Mouse (Mus musculus) MEL (cell line): ENCODE data around the gene Camk1g. TPM values are rescaled to one million over a fixed set of nuclear protein-coding genes. Genes with fewer than 3 reads are reported as not detected.

Source experiments
- DNase-seq: peaks from one replicate; pipeline ENCODE4 v3.0.0; 2011; ENCODE audit warnings: low read depth, low spot score
- H3K27ac ChIP-seq: 2 replicates; pipeline ENCODE4 v1.5.1; 2012; ENCODE audit warnings: low read depth, mild to moderate bottlenecking, control low read depth, low read length, moderate library complexity; ENCODE audit not compliant: control insufficient read depth
- H3K27me3 ChIP-seq, 2 experiments: fragments of 150-350 bp in 1 of 2; sonication (generic) in 1 of 2; 2 replicates each; pipeline ENCODE4 v1.6.1; 2012; ENCODE audit warnings: low read length in 2 of 2, mild to moderate bottlenecking in 2 of 2, improper control_type of control experiment in 1 of 2, moderate library complexity in 1 of 2; ENCODE audit not compliant: insufficient read depth in 2 of 2, control insufficient read depth in 1 of 2
- H3K36me3 ChIP-seq, 2 experiments: 2 replicates each; pipeline ENCODE4 v1.6.1; 2012 to 2014; ENCODE audit warnings: low read length in 2 of 2, improper control_type of control experiment in 1 of 2, inconsistent platforms in 1 of 2, mild to moderate bottlenecking in 1 of 2; ENCODE audit not compliant: insufficient read depth in 2 of 2, control insufficient read depth in 1 of 2
- H3K4me1 ChIP-seq, 2 experiments: fragments of 150-350 bp in 1 of 2; sonication (generic) in 1 of 2; 2 replicates each; pipeline ENCODE4 v1.6.1; 2012; ENCODE audit warnings: low read length in 2 of 2, improper control_type of control experiment in 1 of 2, mild to moderate bottlenecking in 1 of 2; ENCODE audit not compliant: insufficient read depth in 2 of 2, control insufficient read depth in 1 of 2
- H3K4me3 ChIP-seq, 2 experiments: fragments of 150-350 bp in 1 of 2; sonication (generic) in 1 of 2; 2 replicates each; pipeline ENCODE4 v1.5.1; 2012; ENCODE audit warnings: low read depth in 2 of 2, low read length in 2 of 2, mild to moderate bottlenecking in 2 of 2, moderate library complexity in 2 of 2, control low read depth in 1 of 2, improper control_type of control experiment in 1 of 2; ENCODE audit not compliant: control insufficient read depth in 1 of 2, insufficient read depth in 1 of 2
- H3K79me2 ChIP-seq: 2 replicates; pipeline ENCODE4 v1.6.1; 2012; ENCODE audit warnings: mild to moderate bottlenecking, low read length, moderate library complexity; ENCODE audit not compliant: control insufficient read depth, poor library complexity, insufficient read depth
- H3K9ac ChIP-seq: 2 replicates; pipeline ENCODE4 v1.6.1; 2012; ENCODE audit warnings: low read depth, mild to moderate bottlenecking, control low read depth, low read length, moderate library complexity; ENCODE audit not compliant: control insufficient read depth, poor library complexity, severe bottlenecking
- H3K9me3 ChIP-seq: fragments of 150-350 bp; sonication (generic); replicated peaks from 2 replicates; pipeline ENCODE4 v1.6.1; 2012; ENCODE audit warnings: mild to moderate bottlenecking, low read length, improper control_type of control experiment, moderate library complexity; ENCODE audit not compliant: insufficient read depth
- CHD2 ChIP-seq: IDR thresholded peaks from 2 replicates; pipeline ENCODE4 v1.6.1; 2011; ENCODE audit warnings: low read length, improper control_type of control experiment
- CTCF ChIP-seq, 3 experiments: IDR thresholded peaks in 2 of 3; conservative IDR thresholded peaks in 1 of 3; 2 replicates each; pipeline ENCODE4 v1.5.1; 2011 to 2012; ENCODE audit warnings: low read length in 3 of 3, low read depth in 2 of 3, mild to moderate bottlenecking in 2 of 3, improper control_type of control experiment in 1 of 3, inconsistent platforms in 1 of 3, mixed read lengths in 1 of 3, moderate library complexity in 1 of 3; ENCODE audit not compliant: control insufficient read depth in 1 of 3, insufficient read depth in 1 of 3, poor library complexity in 1 of 3, severe bottlenecking in 1 of 3
- ELF1 ChIP-seq: IDR thresholded peaks from 2 replicates; pipeline ENCODE4 v1.6.1; 2014; ENCODE audit warnings: low read depth, mild to moderate bottlenecking, inconsistent platforms, low read length, improper control_type of control experiment, moderate library complexity
- ETS1 ChIP-seq: IDR thresholded peaks from 2 replicates; pipeline ENCODE4 v1.6.1; 2012; ENCODE audit warnings: low read depth, mild to moderate bottlenecking, inconsistent platforms, low read length, improper control_type of control experiment, moderate library complexity
- GATA1 ChIP-seq: IDR thresholded peaks from 2 replicates; pipeline ENCODE4 v1.6.1; 2011; ENCODE audit warnings: low read depth, low read length, improper control_type of control experiment
- HCFC1 ChIP-seq: IDR thresholded peaks from 2 replicates; pipeline ENCODE4 v1.6.1; 2012; ENCODE audit warnings: low read depth, mild to moderate bottlenecking, inconsistent platforms, low read length, improper control_type of control experiment, moderate library complexity
- JUND ChIP-seq: IDR thresholded peaks from 2 replicates; pipeline ENCODE4 v1.6.1; 2011; ENCODE audit warnings: low read depth, mild to moderate bottlenecking, improper control_type of control experiment, low read length
- MAZ ChIP-seq: IDR thresholded peaks from 2 replicates; pipeline ENCODE4 v1.6.1; 2012; ENCODE audit warnings: low read depth, mild to moderate bottlenecking, inconsistent platforms, low read length, improper control_type of control experiment
- MEF2A ChIP-seq: IDR thresholded peaks from 2 replicates; pipeline ENCODE4 v1.6.1; 2014; ENCODE audit warnings: low read depth, mild to moderate bottlenecking, inconsistent platforms, low read length, improper control_type of control experiment; ENCODE audit not compliant: poor library complexity, insufficient replicate concordance, severe bottlenecking; ENCODE audit errors: extremely low read depth
- MXI1 ChIP-seq: IDR thresholded peaks from 2 replicates; pipeline ENCODE4 v1.6.1; 2011; ENCODE audit warnings: mild to moderate bottlenecking, low read depth, low read length, improper control_type of control experiment
- MYB ChIP-seq: IDR thresholded peaks from 2 replicates; pipeline ENCODE4 v1.6.1; 2011; ENCODE audit warnings: mild to moderate bottlenecking, low read depth, low read length, improper control_type of control experiment
- NRF1 ChIP-seq: IDR thresholded peaks from 2 replicates; pipeline ENCODE4 v1.6.1; 2014; ENCODE audit warnings: low read depth, mild to moderate bottlenecking, inconsistent platforms, low read length, improper control_type of control experiment, moderate library complexity; ENCODE audit not compliant: poor library complexity, insufficient read depth, severe bottlenecking
- POLR2A ChIP-seq, 2 experiments: IDR thresholded peaks; 2 replicates each; pipeline ENCODE4 v1.6.1; 2011 to 2012; ENCODE audit warnings: low read length in 2 of 2, mild to moderate bottlenecking in 2 of 2, control low read depth in 1 of 2, improper control_type of control experiment in 1 of 2, low read depth in 1 of 2, moderate library complexity in 1 of 2; ENCODE audit not compliant: control insufficient read depth in 1 of 2, insufficient read depth in 1 of 2, poor library complexity in 1 of 2
- POLR2AphosphoS5 ChIP-seq: IDR thresholded peaks from 2 replicates; pipeline ENCODE4 v1.6.1; 2012; ENCODE audit warnings: low read depth, borderline replicate concordance, mild to moderate bottlenecking, inconsistent platforms, low read length, moderate library complexity, mixed read lengths
- RAD21 ChIP-seq: IDR thresholded peaks from 2 replicates; pipeline ENCODE4 v1.6.1; 2011; ENCODE audit warnings: mild to moderate bottlenecking, low read depth, low read length, improper control_type of control experiment
- RCOR1 ChIP-seq: IDR thresholded peaks from 2 replicates; pipeline ENCODE4 v1.6.1; 2012; ENCODE audit warnings: low read depth, mild to moderate bottlenecking, inconsistent platforms, low read length, improper control_type of control experiment
- SIN3A ChIP-seq: IDR thresholded peaks from 2 replicates; pipeline ENCODE4 v1.6.1; 2012; ENCODE audit warnings: low read length, improper control_type of control experiment, inconsistent platforms
- SMC3 ChIP-seq: IDR thresholded peaks from 2 replicates; pipeline ENCODE4 v1.6.1; 2011; ENCODE audit warnings: low read depth, low read length, improper control_type of control experiment
- TAL1 ChIP-seq: IDR thresholded peaks from 2 replicates; pipeline ENCODE4 v1.6.1; 2012; ENCODE audit warnings: mild to moderate bottlenecking, inconsistent platforms, low read length, moderate library complexity, mixed read lengths
- TCF12 ChIP-seq: IDR thresholded peaks from 2 replicates; pipeline ENCODE4 v1.6.1; 2014; ENCODE audit warnings: low read depth, mild to moderate bottlenecking, inconsistent platforms, low read length, improper control_type of control experiment, moderate library complexity
- UBTF ChIP-seq: IDR thresholded peaks from 2 replicates; pipeline ENCODE4 v1.6.1; 2012; ENCODE audit warnings: low read depth, mild to moderate bottlenecking, inconsistent platforms, low read length, improper control_type of control experiment, moderate library complexity, borderline replicate concordance; ENCODE audit not compliant: insufficient read depth
- USF1 ChIP-seq: IDR thresholded peaks from 2 replicates; pipeline ENCODE4 v1.6.1; 2014; ENCODE audit warnings: low read depth, mild to moderate bottlenecking, inconsistent platforms, low read length, improper control_type of control experiment, moderate library complexity
- USF2 ChIP-seq, 2 experiments: IDR thresholded peaks; 2 replicates each; pipeline ENCODE4 v1.6.1; 2011 to 2012; ENCODE audit warnings: improper control_type of control experiment in 2 of 2, low read length in 2 of 2, borderline replicate concordance in 1 of 2, inconsistent platforms in 1 of 2, low read depth in 1 of 2, mild to moderate bottlenecking in 1 of 2; ENCODE audit not compliant: insufficient read depth in 1 of 2
- ZC3H11A ChIP-seq: IDR thresholded peaks from 2 replicates; pipeline ENCODE4 v1.6.1; 2012; ENCODE audit warnings: low read depth, mild to moderate bottlenecking, inconsistent platforms, low read length, improper control_type of control experiment
- ZMIZ1 ChIP-seq: IDR thresholded peaks from 2 replicates; pipeline ENCODE4 v1.6.1; 2012; ENCODE audit warnings: low read depth, mild to moderate bottlenecking, inconsistent platforms, low read length, improper control_type of control experiment, moderate library complexity
- ZNF384 ChIP-seq: IDR thresholded peaks from 2 replicates; pipeline ENCODE4 v1.6.1; 2012; ENCODE audit warnings: low read depth, mild to moderate bottlenecking, inconsistent platforms, low read length, improper control_type of control experiment
- polyA plus RNA-seq, 2 experiments: library from polyadenylated mRNA; stranded (reverse) in 1 of 2; unstranded in 1 of 2; fragments of >175 nt in 1 of 2; fragments of >200 nt in 1 of 2; gene quantifications; 2 replicates each; pipeline versions ENCODE4 v1.2.1 to v1.2.4; 2012; ENCODE audit warnings: low replicate concordance in 2 of 2, low read depth in 1 of 2; ENCODE audit not compliant: insufficient read length in 2 of 2, insufficient read depth in 1 of 2, missing spikeins in 1 of 2
- total RNA-seq: library from RNA; depleted of rRNA; stranded (reverse); fragments of 300-350 nt; gene quantifications from 2 replicates; pipeline ENCODE4 v1.2.3, GENCODE M21; 2012

The Camk1g gene
- total and polyA plus RNA-seq, 3 experiments, result not detected

- Histone ChIP-seq H3K27ac (no peak overlapping the region), H3K9me3 (no peaks in the 10 kb centered on the region), H3K9ac (no peak overlapping the region), H3K4me1 (no peaks in the 10 kb centered on the region), H3K79me2 (no peaks in the 10 kb centered on the region), H3K4me3 (no peak overlapping the region), H3K36me3 (no peaks in the 10 kb centered on the region), H3K27me3 (no peaks in the 10 kb centered on the region)
- TF ChIP-seq MAZ (no peak), ZC3H11A (no peak), MXI1 (no peak), RAD21 (no peak), ZNF384 (no peak), UBTF (no peak), CHD2 (no peak), GATA1 (no peak), RCOR1 (no peak), JUND (no peak), HCFC1 (no peak), MYB (no peak), USF1 (no peak), ELF1 (no peak), CTCF (IDR thresholded peaks at IDR 0.05 in 2 of 3, conservative IDR thresholded peaks at IDR 0.05 in 1 of 3; ENCODE audit: control insufficient read depth in 1 of 3, insufficient read depth in 1 of 3, low read depth in 2 of 3, low read length in 3 of 3, poor library complexity in 1 of 3, severe bottlenecking in 1 of 3) (no peak)
- DNase-seq, result no peak
Measured at GRCm38 (mm10) chr1:193350546-193350801, 19.6 kb downstream of the Camk1g start.

GRCm38 (mm10) chr1:193349702-193350545 lies 20.2 kb downstream of the Camk1g start:
- no peaks in the 10 kb centered on the region for H3K79me2 ChIP-seq
- no peak overlapping the region for H3K27ac ChIP-seq
- H3K9ac ChIP-seq, result no peak overlapping the region
- H3K4me3 ChIP-seq, result no peak overlapping the region
- H3K4me1 ChIP-seq, result no peaks in the 10 kb centered on the region
- no peaks in the 10 kb centered on the region for H3K27me3 ChIP-seq
- no peaks in the 10 kb centered on the region for H3K9me3 ChIP-seq
- no peak for DNase-seq
- H3K36me3 ChIP-seq, result no peaks in the 10 kb centered on the region
- no peak for TF ChIP-seq ZNF384
- TF ChIP-seq POLR2A (IDR thresholded peaks at IDR 0.05; ENCODE audit: control insufficient read depth in 1 of 2, insufficient read depth in 1 of 2, low read depth in 1 of 2, low read length in 2 of 2, poor library complexity in 1 of 2), result no peak
- TF ChIP-seq MXI1, result no peak
- no peak for TF ChIP-seq POLR2AphosphoS5
- TF ChIP-seq TAL1, result no peak
- TF ChIP-seq SIN3A, result no peak
- TF ChIP-seq TCF12, result no peak
- no peak for TF ChIP-seq JUND
- no peak for TF ChIP-seq USF2 (IDR thresholded peaks at IDR 0.05; ENCODE audit: borderline replicate concordance in 1 of 2, insufficient read depth in 1 of 2, low read depth in 1 of 2, low read length in 2 of 2)
- TF ChIP-seq CHD2, result no peak
- TF ChIP-seq ETS1, result no peak
- no peak for TF ChIP-seq MYB
- TF ChIP-seq MEF2A, result no peak
- no peak for TF ChIP-seq HCFC1
- TF ChIP-seq NRF1, result no peak
- TF ChIP-seq ZMIZ1, result no peak
- TF ChIP-seq SMC3, result no peak
